Mouse (Mus musculus) liver, postnatal 0 days (tissue): ENCODE data around the gene Igtp. TPM values are rescaled to one million over a fixed set of nuclear protein-coding genes. Genes with fewer than 3 reads are reported as not detected.
A peak's percentile ranks its signal among the peaks of the same experiment; 100 is the strongest.

Experiments
- ATAC-seq: fragments of 200-750 bp; cut with Nextera tagmentation; 2 replicates; pipeline ENCODE4 v1.8.0; 2017; ENCODE audit warnings: mild to moderate bottlenecking, moderate library complexity
- DNase-seq: peaks from one replicate; pipeline ENCODE4 v3.0.0-alpha.2; 2016
- H3K27ac ChIP-seq: fragments of 300-500 bp; sonication (generic); 2 replicates; pipeline ENCODE4 v1.5.1; 2014; ENCODE audit warnings: antibody characterized with exemption, moderate library complexity, mild to moderate bottlenecking, low read depth
- H3K27me3 ChIP-seq: fragments of 300-500 bp; sonication (generic); 2 replicates; pipeline ENCODE4 v1.6.1; 2014; ENCODE audit warnings: low read length, control low read depth, mixed read lengths; ENCODE audit not compliant: insufficient read depth
- H3K36me3 ChIP-seq: fragments of 300-500 bp; sonication (generic); replicated peaks from 2 replicates; pipeline ENCODE4 v1.6.1; 2014; ENCODE audit warnings: mild to moderate bottlenecking, control low read depth, low read length, moderate library complexity, mixed read lengths; ENCODE audit not compliant: insufficient read depth
- H3K4me1 ChIP-seq: fragments of 300-500 bp; sonication (generic); 2 replicates; pipeline ENCODE4 v1.6.1; 2014; ENCODE audit warnings: antibody characterized with exemption, mild to moderate bottlenecking, control low read depth; ENCODE audit not compliant: insufficient read depth
- H3K4me2 ChIP-seq: fragments of 300-500 bp; sonication (generic); 2 replicates; pipeline ENCODE4 v1.6.1; 2014; ENCODE audit warnings: low read depth, mild to moderate bottlenecking, low read length, moderate library complexity, mixed read lengths
- H3K4me3 ChIP-seq: fragments of 300-500 bp; sonication (generic); 2 replicates; pipeline ENCODE4 v1.5.1; 2014; ENCODE audit warnings: low read depth, low read length
- H3K9ac ChIP-seq: fragments of 300-500 bp; sonication (generic); replicated peaks from 2 replicates; pipeline ENCODE4 v1.6.1; 2014; ENCODE audit warnings: mild to moderate bottlenecking, moderate library complexity
- H3K9me3 ChIP-seq: fragments of 300-500 bp; sonication (generic); 2 replicates; pipeline ENCODE4 v1.6.1; 2016; ENCODE audit warnings: mild to moderate bottlenecking, control low read depth, low read length, mixed read lengths
- CTCF ChIP-seq: sonication (generic); IDR thresholded peaks from 2 replicates; pipeline ENCODE4 v1.5.1; 2016; ENCODE audit warnings: antibody characterized with exemption, low read depth
- EP300 ChIP-seq: IDR thresholded peaks from 2 replicates; pipeline ENCODE4 v1.6.1; 2016; ENCODE audit warnings: antibody characterized with exemption, low read depth, mild to moderate bottlenecking
- WGBS: fragments of 180-500 bp; shearing (Covaris S2); extraction: QIAGEN DNeasy Blood & Tissue Kit; methylation state at CpG from one replicate; pipeline ENCODE4 v1.1.7; 2014; ENCODE audit not compliant: insufficient replicate concordance; 5-methylcytosine and 5-hydroxymethylcytosine counted together
- polyA plus RNA-seq: library from polyadenylated mRNA; unstranded; fragments of >200 nt; fragmentation: Nextera tagmentation; extraction: Ambion mirVana; gene quantifications from 2 replicates; pipeline ENCODE4 v1.2.1, GENCODE M21; 2015

The Igtp gene
- polyA plus RNA-seq, 1 experiment from 2014 or later: 43.7 TPM

GRCm38 (mm10) chr11:58189675-58190074 is 9.7 kb upstream of the Igtp start:
- H3K4me2 ChIP-seq: no peak overlapping the region
- no peaks in the 10 kb centered on the region for H3K27me3 ChIP-seq
- no peaks in the 10 kb centered on the region for H3K4me1 ChIP-seq
- WGBS: 75% methylated on average over 6 of the region's 6 CpGs
- ATAC-seq (no peak), DNase-seq (no peak)
- no peaks in the 10 kb centered on the region for H3K36me3 ChIP-seq
- no peak for TF ChIP-seq CTCF
- no peak for TF ChIP-seq EP300
- H3K27ac ChIP-seq: no peak overlapping the region
- no peak overlapping the region for H3K9ac ChIP-seq
- no peaks in the 10 kb centered on the region for H3K9me3 ChIP-seq
- no peak overlapping the region for H3K4me3 ChIP-seq

GRCm38 (mm10) chr11:58193326-58193725 is 6.0 kb upstream of the Igtp start:
- no peak overlapping the region for H3K4me3 ChIP-seq
- H3K9me3 ChIP-seq: no peaks in the 10 kb centered on the region
- H3K27me3 ChIP-seq: no peaks in the 10 kb centered on the region
- DNase-seq: no peak
- H3K9ac ChIP-seq: no peak overlapping the region
- no peak for ATAC-seq
- TF ChIP-seq CTCF: no peak
- no peak for TF ChIP-seq EP300
- H3K4me1 ChIP-seq: peaks cover 1% of the 10 kb centered on the region
- WGBS: 60% methylated on average over 3 of the region's 3 CpGs
- H3K27ac ChIP-seq: no peak overlapping the region
- H3K36me3 ChIP-seq: no peaks in the 10 kb centered on the region
- no peak overlapping the region for H3K4me2 ChIP-seq

GRCm38 (mm10) chr11:58193860-58194520 is 5.4 kb upstream of the Igtp start:
- Histone ChIP-seq H3K4me1 (peaks cover 5% of the 10 kb centered on the region), H3K27ac (no peak overlapping the region), H3K9me3 (no peaks in the 10 kb centered on the region), H3K9ac (no peak overlapping the region), H3K4me2 (no peak overlapping the region), H3K4me3 (no peak overlapping the region), H3K27me3 (no peaks in the 10 kb centered on the region), H3K36me3 (no peaks in the 10 kb centered on the region)
- no peak for DNase-seq
- TF ChIP-seq CTCF (no peak), EP300 (no peak)
- WGBS: 61% methylated on average over 4 of the region's 4 CpGs
- no peak for ATAC-seq

GRCm38 (mm10) chr11:58198663-58199062 is 693 bp upstream of the Igtp start:
- Histone ChIP-seq H3K36me3 (peaks cover 12% of the 10 kb centered on the region), H3K4me1 (peaks cover 23% of the 10 kb centered on the region), H3K4me2 (peak overlapping the region; percentile 85), H3K27ac (peak overlapping the region; percentile 97), H3K9me3 (no peaks in the 10 kb centered on the region), H3K9ac (peak overlapping the region; percentile 77), H3K4me3 (peak overlapping the region; percentile 68), H3K27me3 (no peaks in the 10 kb centered on the region)
- ATAC-seq (no peak), DNase-seq (no peak)
- no peak for TF ChIP-seq CTCF
- no peak for TF ChIP-seq EP300
- 89% methylated on average over 4 of the region's 4 CpGs for WGBS

- H3K4me1 ChIP-seq: peaks cover 23% of the 10 kb centered on the region
- H3K4me3 ChIP-seq: peak overlapping the region; percentile 68
- peaks cover 24% of the 10 kb centered on the region for H3K36me3 ChIP-seq
- H3K4me2 ChIP-seq: peak overlapping the region; percentile 85
- no peak for DNase-seq
- 58% methylated on average over 4 of the region's 4 CpGs for WGBS
- H3K27ac ChIP-seq: 0 out of 2 replicates have a peak overlapping the region, but pooled peaks have one; percentile 26
- H3K9ac ChIP-seq: peak overlapping the region; percentile 77
- no peaks in the 10 kb centered on the region for H3K27me3 ChIP-seq
- ATAC-seq: no peak
- H3K9me3 ChIP-seq: no peaks in the 10 kb centered on the region
- TF ChIP-seq EP300 (no peak), CTCF (no peak)
Measured at GRCm38 (mm10) chr11:58200226-58200625, 870 bp downstream of the Igtp start.

- no peak for ATAC-seq
- peak overlapping the region; percentile 68; the same call in 1 of the 2 replicates for H3K4me3 ChIP-seq
- WGBS: 84% methylated on average over 12 of the region's 12 CpGs
- H3K9me3 ChIP-seq: no peaks in the 10 kb centered on the region
- H3K27me3 ChIP-seq: no peaks in the 10 kb centered on the region
- H3K9ac ChIP-seq: no peak overlapping the region; the same call in 1 of the 2 replicates
- TF ChIP-seq EP300: no peak
- peak overlapping the region; percentile 85 for H3K4me2 ChIP-seq
- no peak for DNase-seq
- H3K27ac ChIP-seq: no peak overlapping the region
- peaks cover 30% of the 10 kb centered on the region for H3K36me3 ChIP-seq
- H3K4me1 ChIP-seq: peaks cover 23% of the 10 kb centered on the region
Measured at GRCm38 (mm10) chr11:58201052-58201451, 1.7 kb downstream of the Igtp start.
